Mouse (Mus musculus) limb, embryonic 11.5 days (tissue): ENCODE results near the gene Nefh. TPM values are rescaled to one million over a fixed set of nuclear protein-coding genes. Genes with fewer than 3 reads are reported as not detected.

Source experiments
- ATAC-seq: fragments of 200-750 bp; cut with Nextera tagmentation; 2 replicates; pipeline ENCODE4 v1.8.0; 2017; ENCODE audit warnings: low read depth; ENCODE audit not compliant: insufficient number of reproducible peaks, low FRiP score, low TSS enrichment
- DNase-seq: peaks from one replicate; pipeline ENCODE4 v3.0.0-alpha.2; 2015; ENCODE audit warnings: low spot score
- H3K27ac ChIP-seq: fragments of 300-500 bp; sonication (generic); replicated peaks from 2 replicates; pipeline ENCODE4 v1.5.1; 2014; ENCODE audit warnings: low read depth, mild to moderate bottlenecking, low read length
- H3K27me3 ChIP-seq: fragments of 300-500 bp; sonication (generic); 2 replicates; pipeline ENCODE4 v1.6.1; 2014; ENCODE audit warnings: mild to moderate bottlenecking, low read length, mixed read lengths; ENCODE audit not compliant: control insufficient read depth, insufficient read depth
- H3K36me3 ChIP-seq: fragments of 300-500 bp; sonication (generic); 2 replicates; pipeline ENCODE4 v1.6.1; 2014; ENCODE audit warnings: mild to moderate bottlenecking, low read length, moderate library complexity, mixed read lengths; ENCODE audit not compliant: control insufficient read depth, insufficient read depth
- H3K4me1 ChIP-seq: fragments of 300-500 bp; sonication (generic); 2 replicates; pipeline ENCODE4 v1.6.1; 2014; ENCODE audit warnings: low read length, mixed read lengths; ENCODE audit not compliant: control insufficient read depth, insufficient read depth
- H3K4me2 ChIP-seq: fragments of 300-500 bp; sonication (generic); 2 replicates; pipeline ENCODE4 v1.6.1; 2014; ENCODE audit warnings: low read depth, mild to moderate bottlenecking, moderate library complexity; ENCODE audit not compliant: severe bottlenecking
- H3K4me3 ChIP-seq: fragments of 300-500 bp; sonication (generic); 2 replicates; pipeline ENCODE4 v1.5.1; 2014; ENCODE audit warnings: low read depth, low read length
- H3K9ac ChIP-seq: fragments of 300-500 bp; sonication (generic); 2 replicates; pipeline ENCODE4 v1.6.1; 2014; ENCODE audit warnings: mild to moderate bottlenecking, low read length
- H3K9me3 ChIP-seq: fragments of 300-500 bp; sonication (generic); 2 replicates; pipeline ENCODE4 v1.6.1; 2016; ENCODE audit warnings: low read length; ENCODE audit not compliant: control insufficient read depth
- WGBS: fragments of 180-500 bp; shearing (Covaris S2); extraction: QIAGEN DNeasy Blood & Tissue Kit; methylation state at CpG from one replicate; pipeline ENCODE4 v1.1.7; 2014; 5-methylcytosine and 5-hydroxymethylcytosine counted together
- microRNA-seq: library from miRNA; unstranded; fragments of <30 nt; microRNA quantifications from one replicate; pipeline ENCODE4, GENCODE M21; 2016
- polyA plus RNA-seq: library from polyadenylated mRNA; unstranded; fragments of >200 nt; fragmentation: Nextera tagmentation; extraction: Ambion mirVana; gene quantifications from 2 replicates; pipeline ENCODE4 v1.2.1, GENCODE M21; 2014

Gene Nefh
- polyA plus RNA-seq, 1 experiment from 2014 or later: 0.08 TPM

DNA sequence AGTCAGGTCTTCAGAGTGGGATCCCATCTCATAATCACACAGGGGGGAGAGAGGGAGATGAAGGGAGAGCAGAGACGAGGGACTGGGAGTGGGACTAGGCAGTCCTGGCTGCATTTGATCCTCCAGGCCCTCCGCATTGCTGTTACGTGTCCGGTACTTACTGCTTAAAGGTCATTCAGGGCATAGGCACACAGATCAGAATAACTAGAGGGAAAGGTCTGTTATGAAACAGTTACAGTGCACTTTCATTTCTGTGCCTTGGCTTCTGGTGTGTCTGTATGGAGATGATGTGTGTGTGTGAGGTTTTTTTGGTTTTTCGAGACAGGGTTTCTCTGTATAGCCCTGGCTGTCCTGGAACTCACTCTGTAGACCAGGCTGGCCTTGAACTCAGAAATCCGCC is 41.6 kb downstream of the Nefh start:
- WGBS: 95% methylated on average over 6 of the region's 6 CpGs
- no peaks in the 10 kb centered on the region for H3K9me3 ChIP-seq
- H3K4me2 ChIP-seq: no peak overlapping the region
- no peak overlapping the region for H3K4me3 ChIP-seq
- DNase-seq (no peak), ATAC-seq (no peak)
- no peak overlapping the region for H3K27ac ChIP-seq
- no peak overlapping the region for H3K9ac ChIP-seq
- H3K36me3 ChIP-seq: peaks cover 4% of the 10 kb centered on the region; the same call in 1 of the 2 replicates
- H3K27me3 ChIP-seq: no peaks in the 10 kb centered on the region
- no peaks in the 10 kb centered on the region for H3K4me1 ChIP-seq

DNA sequence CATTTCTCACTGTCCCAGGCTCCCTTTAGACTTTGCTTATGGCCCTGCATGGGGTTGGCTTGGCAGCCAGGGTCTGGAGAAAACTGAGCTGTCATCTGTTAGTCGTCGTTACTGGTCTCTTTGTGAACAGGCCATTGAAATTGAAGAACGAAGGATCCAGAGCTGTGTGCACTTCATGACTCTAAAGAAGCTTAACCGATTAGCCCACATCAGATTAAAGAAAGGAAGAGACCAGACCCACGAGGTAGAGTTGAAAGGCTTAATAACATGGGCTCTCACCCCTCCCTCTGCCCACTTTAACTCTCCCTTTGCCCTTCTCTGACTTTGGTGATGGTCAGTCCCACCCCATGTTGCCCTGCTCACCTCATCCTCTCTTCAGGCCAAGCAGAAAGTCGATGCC is 45.9 kb downstream of the Nefh start:
- H3K27me3 ChIP-seq: no peaks in the 10 kb centered on the region
- DNase-seq (no peak), ATAC-seq (no peak)
- no peak overlapping the region for H3K9ac ChIP-seq
- H3K36me3 ChIP-seq: peaks cover 4% of the 10 kb centered on the region; the same call in 1 of the 2 replicates
- H3K9me3 ChIP-seq: no peaks in the 10 kb centered on the region
- no peak overlapping the region for H3K4me2 ChIP-seq
- H3K4me1 ChIP-seq: no peaks in the 10 kb centered on the region
- no peak overlapping the region for H3K4me3 ChIP-seq
- WGBS: 90% methylated on average over 6 of the region's 6 CpGs
- H3K27ac ChIP-seq: no peak overlapping the region

DNA sequence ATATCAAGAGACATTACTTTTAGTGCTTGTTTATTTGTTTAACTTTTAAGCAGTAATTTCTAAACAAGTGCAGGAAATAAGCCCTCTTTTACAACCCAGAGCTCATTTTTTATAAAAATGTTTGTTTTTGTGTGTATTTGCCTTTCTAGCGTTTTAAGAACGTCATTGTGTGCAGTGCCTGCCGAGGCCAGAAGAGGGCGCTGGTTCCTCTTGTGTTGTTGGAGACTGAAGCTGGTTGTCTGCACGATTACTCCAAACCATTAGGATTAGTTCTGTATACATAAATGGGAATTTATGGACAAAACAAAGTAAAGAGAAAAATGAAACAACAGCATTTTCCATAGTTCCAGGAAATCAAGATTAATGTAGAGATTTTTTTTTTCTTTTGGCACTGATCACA is 47.4 kb downstream of the Nefh start:
- H3K27me3 ChIP-seq: no peaks in the 10 kb centered on the region
- H3K9me3 ChIP-seq: no peaks in the 10 kb centered on the region
- peaks cover 4% of the 10 kb centered on the region; the same call in 1 of the 2 replicates for H3K36me3 ChIP-seq
- H3K4me3 ChIP-seq: no peak overlapping the region
- H3K27ac ChIP-seq: no peak overlapping the region
- no peak overlapping the region for H3K4me2 ChIP-seq
- no peak overlapping the region for H3K9ac ChIP-seq
- DNase-seq (no peak), ATAC-seq (no peak)
- WGBS: 69% methylated on average over 5 of the region's 5 CpGs
- no peaks in the 10 kb centered on the region for H3K4me1 ChIP-seq

DNA sequence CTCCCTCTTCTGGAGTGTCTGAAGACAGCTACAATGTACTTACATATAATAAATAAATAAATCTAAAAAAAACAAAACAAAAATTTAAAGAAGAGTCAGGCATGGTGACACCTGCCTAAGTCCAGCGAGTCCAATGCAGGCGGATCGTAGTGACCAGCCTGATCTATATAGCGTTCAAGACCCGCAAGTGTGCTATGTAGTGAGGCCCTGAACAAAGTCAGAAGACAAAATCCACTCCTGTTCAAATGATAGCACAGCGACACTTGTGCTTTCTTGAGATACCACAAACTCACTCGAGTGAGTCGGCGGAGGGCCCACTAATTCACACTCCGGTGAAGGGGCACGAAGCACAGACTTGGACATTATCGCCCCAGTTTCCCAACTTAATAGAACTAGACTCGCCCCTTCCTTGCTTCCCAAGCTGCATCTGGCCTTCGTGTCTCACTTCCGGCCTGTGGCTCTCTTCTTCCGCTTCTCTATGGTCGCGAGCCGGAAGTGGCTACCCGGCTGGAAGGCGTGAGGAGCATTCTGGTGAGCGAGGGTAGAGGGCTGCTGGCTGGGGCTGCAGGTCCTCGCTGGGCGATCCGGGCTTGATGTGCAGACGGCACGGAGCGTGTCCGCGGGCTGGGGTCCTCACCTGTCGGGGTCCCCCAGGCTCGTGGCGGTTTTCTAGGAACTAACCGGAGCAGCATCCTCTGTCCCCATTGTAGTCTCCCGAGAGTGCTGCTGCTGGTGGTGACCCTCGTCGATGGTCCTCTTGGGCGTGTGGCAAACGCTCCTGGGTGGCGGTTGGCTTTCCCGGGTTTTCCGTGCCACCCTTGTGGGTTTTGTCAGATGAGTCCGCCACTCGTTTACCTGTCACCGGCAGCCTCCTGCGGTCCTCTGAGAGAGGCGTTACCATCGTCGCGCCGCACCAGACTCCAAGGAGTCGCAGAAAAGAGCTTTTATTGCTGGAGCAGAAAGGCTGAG is 52.7 kb downstream of the Nefh start, which contains the start of gene Thoc5:
TSS of gene Thoc5 (plus strand) at position 473 of the 969 bp plus-strand sequence.
- Histone ChIP-seq H3K36me3 (peaks cover 4% of the 10 kb centered on the region; the same call in 1 of the 2 replicates), H3K4me1 (no peaks in the 10 kb centered on the region), H3K9me3 (no peaks in the 10 kb centered on the region), H3K9ac (peak within 1 kb of the TSS; percentile 84), H3K4me2 (peak within 1 kb of the TSS; percentile 74), H3K4me3 (peak within 1 kb of the TSS; percentile 88), H3K27me3 (no peaks in the 10 kb centered on the region), H3K27ac (no peak within 1 kb of the TSS)
- 3% methylated on average over 52 of the region's 52 CpGs for WGBS
- DNase-seq (peak; percentile 87), ATAC-seq (peak; percentile 80)

Small RNA genes lying within 50 kb of the gene (microRNA-seq; reads per million reads assigned to microRNA genes)
- 0.92 reads per million for gene Mir6918

Other genes starting within 250 kb of the Nefh start
- gene Uqcr10, start 243.7 kb downstream of the Nefh start, polyA plus RNA-seq: 639 and 641 TPM in 2 replicates
- 77.1 and 78.9 TPM in 2 replicates for gene Zmat5, start 243.4 kb downstream of the Nefh start, polyA plus RNA-seq
- gene Cabp7, start 201.3 kb downstream of the Nefh start, polyA plus RNA-seq: 0.07 and 0.19 TPM in 2 replicates
- 47.6 and 51.2 TPM in 2 replicates for gene Nf2, start 98.5 kb downstream of the Nefh start, polyA plus RNA-seq
- gene Nipsnap1, start 74.1 kb downstream of the Nefh start, polyA plus RNA-seq: 76.8 and 80.2 TPM in 2 replicates
- 48.8 and 50.6 TPM in 2 replicates for gene Thoc5, start 52.7 kb downstream of the Nefh start, polyA plus RNA-seq
- gene Ap1b1, start 38.8 kb upstream of the Nefh start, polyA plus RNA-seq: 48.9 and 52.2 TPM in 2 replicates
- 0.84 and 0.91 TPM in 2 replicates for gene Rasl10a, start 110.1 kb upstream of the Nefh start, polyA plus RNA-seq
- gene Gas2l1, start 117.3 kb upstream of the Nefh start, polyA plus RNA-seq: 30.3 and 34.2 TPM in 2 replicates
- gene Rhbdd3, start 150.9 kb upstream of the Nefh start, polyA plus RNA-seq: 19.3 and 20.5 TPM in 2 replicates
- gene Ewsr1, start 151.2 kb upstream of the Nefh start, polyA plus RNA-seq: 497 and 511 TPM in 2 replicates
- gene Emid1, start 204.2 kb upstream of the Nefh start, polyA plus RNA-seq: 9.9 and 11.5 TPM in 2 replicates